Mouse (Mus musculus) spleen, adult 2 months (tissue): ENCODE measurements around the gene Fgd5.

ENCODE experiments used
- CTCF ChIP-seq: fragments of 200-500 bp; IDR thresholded peaks from 2 replicates; pipeline ENCODE4 v1.5.1; 2011; ENCODE audit warnings: mild to moderate bottlenecking, inconsistent platforms; ENCODE audit not compliant: insufficient read depth, insufficient read length, insufficient replicate concordance; ENCODE audit errors: extremely low read depth
- POLR2A ChIP-seq: fragments of 200-500 bp; IDR thresholded peaks from 2 replicates; pipeline ENCODE4 v1.6.1; 2011; ENCODE audit warnings: low read depth, low read length, inconsistent platforms

DNA sequence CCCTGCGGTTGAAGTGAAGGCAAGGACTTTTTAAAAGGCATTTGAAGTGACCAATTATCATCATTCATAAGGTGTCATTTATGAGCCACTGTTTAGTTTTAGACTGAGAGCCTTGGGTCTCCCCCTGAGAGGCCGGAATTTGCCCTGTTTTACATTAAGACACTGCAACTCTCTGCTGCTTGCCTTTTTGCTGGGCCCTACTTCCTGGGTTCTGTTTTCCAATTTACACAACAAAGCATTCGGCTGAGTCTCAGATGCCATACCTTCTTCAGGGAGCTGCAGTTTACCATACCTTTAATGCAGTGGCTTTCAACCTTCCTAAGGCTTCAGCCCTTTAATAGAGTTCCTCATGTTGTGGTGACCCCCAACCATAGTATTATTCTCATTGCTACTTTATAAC lies 26.1 kb downstream of the Fgd5 start:
- no peak for TF ChIP-seq CTCF
- TF ChIP-seq POLR2A = no peak
